Mouse (Mus musculus): ENCODE results near the gene Tamm41.

- TF ChIP-seq MAFK (IDR thresholded peaks at IDR 0.05; ENCODE audit: insufficient read depth, low read depth, low read length) (no peak), ZC3H11A (IDR thresholded peaks at IDR 0.05; ENCODE audit: borderline replicate concordance, low read depth, low read length) (no peak), HCFC1 (IDR thresholded peaks at IDR 0.05; ENCODE audit: borderline replicate concordance, insufficient read depth, low read length) (no peak), CHD2 (IDR thresholded peaks at IDR 0.05; ENCODE audit: low read depth, low read length) (no peak)
These were observed 24.1 kb downstream of the Tamm41 start for GRCm38 (mm10) chr6:115013574-115013973.
